Mouse (Mus musculus): ENCODE measurements at regions not wholly inside any gene's neighbourhood (a gene's known extent, or its start where the extent isn't known, plus 50 kb on each side); places are given as distances from the start of the nearest gene placed in this dataset.

DNA sequence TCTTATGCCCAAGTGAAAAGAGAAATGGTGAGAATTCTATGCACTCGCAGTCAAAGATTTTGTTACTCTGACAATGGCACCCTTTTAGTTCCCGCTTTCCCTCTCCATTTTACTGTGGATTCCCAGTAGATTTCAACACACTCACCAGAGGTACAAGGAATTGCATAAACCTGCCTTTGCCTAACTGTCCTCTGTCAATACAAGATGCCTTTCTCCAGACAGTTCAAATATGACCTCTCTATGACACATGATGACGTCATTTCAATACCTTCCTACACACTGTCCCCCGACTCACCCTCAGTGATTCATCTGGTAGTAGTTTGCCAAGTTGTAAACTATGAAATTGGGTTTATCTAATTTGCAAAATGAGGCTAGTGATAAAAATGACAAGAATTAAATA, 143.1 kb upstream of the Ppargc1a start:
- H3K4me3 ChIP-seq (replicated peaks; ENCODE audit: low read length), result no peak overlapping the region
- TF ChIP-seq CTCF (conservative IDR thresholded peaks at IDR 0.05; ENCODE audit: low read length) (no peak), POU5F1 (IDR thresholded peaks at IDR 0.05; ENCODE audit: borderline replicate concordance, low read length) (no peak), NANOG (IDR thresholded peaks at IDR 0.05; ENCODE audit: borderline replicate concordance, low read length) (no peak)
- H3K36me3 ChIP-seq (ENCODE audit: insufficient read depth, low read length), result no peaks in the 10 kb centered on the region
- no peaks in the 10 kb centered on the region for H3K4me1 ChIP-seq (replicated peaks; ENCODE audit: low read depth, low read length)
- peaks cover 20% of the 10 kb centered on the region for H3K9me3 ChIP-seq (ENCODE audit: low read length)
- no peaks in the 10 kb centered on the region for H3K27me3 ChIP-seq (ENCODE audit: insufficient read depth, low read length)

DNA sequence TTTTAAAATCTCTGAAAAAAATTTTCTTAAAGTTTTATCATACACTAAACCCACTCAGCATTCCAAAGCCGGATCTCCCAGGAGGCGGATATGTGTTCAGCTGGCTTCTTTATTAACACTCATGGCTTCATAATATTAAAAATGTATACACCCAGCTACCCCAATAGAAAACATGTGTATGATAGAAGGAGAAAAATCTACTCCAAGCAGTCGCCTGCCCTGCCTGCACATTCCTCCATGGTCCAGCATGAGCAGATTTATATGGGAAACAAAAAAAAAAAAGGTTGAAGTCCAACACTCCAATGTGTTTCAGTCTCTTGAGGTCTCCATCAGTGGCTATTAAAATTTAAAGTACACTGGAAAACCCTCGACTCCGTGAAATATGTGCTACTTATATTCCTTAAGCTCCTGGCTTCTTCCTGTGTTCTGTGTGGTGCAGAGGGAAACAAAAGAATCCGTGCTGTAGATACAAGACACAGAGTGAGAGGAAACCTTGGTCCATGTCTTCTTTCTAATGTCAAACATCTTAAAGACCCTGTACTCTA, 142.0 kb upstream of the Ppargc1a start:
- H3K4me1 ChIP-seq (replicated peaks; ENCODE audit: low read depth, low read length), result no peaks in the 10 kb centered on the region
- H3K36me3 ChIP-seq (ENCODE audit: insufficient read depth, low read length), result no peaks in the 10 kb centered on the region

DNA sequence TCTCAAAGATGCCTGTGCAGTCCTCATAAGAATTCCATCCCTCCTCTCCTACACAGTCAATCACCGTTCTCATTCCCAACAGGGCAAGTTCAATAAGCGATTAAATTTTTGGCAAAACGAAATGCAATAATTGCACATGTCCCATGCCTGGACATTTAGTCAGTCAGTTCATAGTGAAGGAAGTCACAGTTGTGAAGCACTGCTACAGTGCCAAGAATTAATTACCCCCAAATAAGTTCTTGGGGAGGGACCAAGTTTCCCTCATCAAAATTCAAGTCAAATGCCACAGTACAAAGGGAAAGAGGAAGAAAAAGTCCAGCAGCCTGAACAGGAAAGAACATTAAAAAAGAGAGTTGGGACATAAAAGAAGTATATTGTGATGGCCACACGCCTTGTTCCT, 112.4 kb upstream of the Ppargc1a start:
- no peaks in the 10 kb centered on the region for H3K9me3 ChIP-seq (ENCODE audit: low read length)
- H3K4me3 ChIP-seq (replicated peaks; ENCODE audit: low read length), result no peak overlapping the region
- H3K36me3 ChIP-seq (ENCODE audit: insufficient read depth, low read length), result no peaks in the 10 kb centered on the region
- no peaks in the 10 kb centered on the region for H3K4me1 ChIP-seq (replicated peaks; ENCODE audit: low read depth, low read length)
- H3K27me3 ChIP-seq (ENCODE audit: insufficient read depth, low read length), result no peaks in the 10 kb centered on the region
- TF ChIP-seq POU5F1 (IDR thresholded peaks at IDR 0.05; ENCODE audit: borderline replicate concordance, low read length), result no peak
- TF ChIP-seq NANOG (IDR thresholded peaks at IDR 0.05; ENCODE audit: borderline replicate concordance, low read length), result no peak
- TF ChIP-seq CTCF (conservative IDR thresholded peaks at IDR 0.05; ENCODE audit: low read length), result no peak

More for the DNA sequence above, 142.0 kb upstream of the Ppargc1a start:
- Histone ChIP-seq H3K9me3 (ENCODE audit: low read length) (peaks cover 31% of the 10 kb centered on the region), H3K4me3 (replicated peaks; ENCODE audit: low read length) (no peak overlapping the region), H3K27me3 (ENCODE audit: insufficient read depth, low read length) (no peaks in the 10 kb centered on the region)
- TF ChIP-seq NANOG (IDR thresholded peaks at IDR 0.05; ENCODE audit: borderline replicate concordance, low read length) (no peak), CTCF (conservative IDR thresholded peaks at IDR 0.05; ENCODE audit: low read length) (no peak), POU5F1 (IDR thresholded peaks at IDR 0.05; ENCODE audit: borderline replicate concordance, low read length) (no peak)

DNA sequence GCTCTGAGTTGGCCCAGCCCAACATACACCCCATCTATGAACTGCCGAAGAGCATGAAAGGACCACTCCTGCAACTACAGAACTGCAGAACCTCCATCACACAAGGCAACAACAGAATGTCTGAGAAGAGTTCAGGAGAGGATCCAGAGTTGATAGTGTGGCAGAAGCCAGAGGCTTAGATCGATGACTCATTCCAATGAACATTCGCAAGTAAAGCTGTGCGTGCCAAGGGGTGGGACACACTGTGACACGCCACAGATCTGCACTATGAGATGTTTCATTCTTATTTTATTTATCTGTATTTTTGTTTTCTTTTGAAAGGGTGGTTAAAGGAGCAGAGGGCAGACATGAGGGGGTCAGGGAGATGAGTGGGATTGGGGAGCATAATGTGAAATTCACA, 103.7 kb upstream of the Ppargc1a start:
- no peaks in the 10 kb centered on the region for H3K27me3 ChIP-seq (ENCODE audit: insufficient read depth, low read length)
- H3K36me3 ChIP-seq (ENCODE audit: insufficient read depth, low read length), result no peaks in the 10 kb centered on the region
- H3K9me3 ChIP-seq (ENCODE audit: low read length), result no peaks in the 10 kb centered on the region
- no peaks in the 10 kb centered on the region for H3K4me1 ChIP-seq (replicated peaks; ENCODE audit: low read depth, low read length)
- H3K4me3 ChIP-seq (replicated peaks; ENCODE audit: low read length), result no peak overlapping the region
- no peak for TF ChIP-seq CTCF (conservative IDR thresholded peaks at IDR 0.05; ENCODE audit: low read length)
- TF ChIP-seq NANOG (IDR thresholded peaks at IDR 0.05; ENCODE audit: borderline replicate concordance, low read length), result no peak
- TF ChIP-seq POU5F1 (IDR thresholded peaks at IDR 0.05; ENCODE audit: borderline replicate concordance, low read length), result no peak

DNA sequence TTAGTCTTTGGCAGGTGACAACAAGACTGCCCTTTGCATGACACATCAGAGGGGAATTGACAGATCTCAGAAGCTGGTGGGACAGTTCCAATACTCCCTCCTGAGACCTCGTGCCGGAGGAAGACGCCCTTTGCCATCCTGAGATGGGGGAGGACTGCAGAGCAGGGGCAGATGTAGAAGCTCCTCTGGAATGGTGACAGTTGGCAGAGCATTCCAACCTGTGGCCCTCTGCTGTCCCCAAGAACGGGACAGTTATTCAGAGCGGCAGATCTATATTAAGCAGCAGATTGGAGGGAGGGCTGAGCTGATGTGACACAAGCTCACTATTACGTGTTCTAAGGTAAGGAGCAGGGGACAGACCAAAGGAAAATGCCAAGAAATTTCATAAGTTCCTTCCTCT, 97.7 kb upstream of the Ppargc1a start:
- no peak overlapping the region for H3K4me3 ChIP-seq (replicated peaks; ENCODE audit: low read length)
- H3K9me3 ChIP-seq (ENCODE audit: low read length), result no peaks in the 10 kb centered on the region
- no peaks in the 10 kb centered on the region for H3K27me3 ChIP-seq (ENCODE audit: insufficient read depth, low read length)
- TF ChIP-seq CTCF (conservative IDR thresholded peaks at IDR 0.05; ENCODE audit: low read length), result no peak
- no peak for TF ChIP-seq NANOG (IDR thresholded peaks at IDR 0.05; ENCODE audit: borderline replicate concordance, low read length)
- no peak for TF ChIP-seq POU5F1 (IDR thresholded peaks at IDR 0.05; ENCODE audit: borderline replicate concordance, low read length)
- no peaks in the 10 kb centered on the region for H3K36me3 ChIP-seq (ENCODE audit: insufficient read depth, low read length)
- H3K4me1 ChIP-seq (replicated peaks; ENCODE audit: low read depth, low read length), result no peaks in the 10 kb centered on the region

DNA sequence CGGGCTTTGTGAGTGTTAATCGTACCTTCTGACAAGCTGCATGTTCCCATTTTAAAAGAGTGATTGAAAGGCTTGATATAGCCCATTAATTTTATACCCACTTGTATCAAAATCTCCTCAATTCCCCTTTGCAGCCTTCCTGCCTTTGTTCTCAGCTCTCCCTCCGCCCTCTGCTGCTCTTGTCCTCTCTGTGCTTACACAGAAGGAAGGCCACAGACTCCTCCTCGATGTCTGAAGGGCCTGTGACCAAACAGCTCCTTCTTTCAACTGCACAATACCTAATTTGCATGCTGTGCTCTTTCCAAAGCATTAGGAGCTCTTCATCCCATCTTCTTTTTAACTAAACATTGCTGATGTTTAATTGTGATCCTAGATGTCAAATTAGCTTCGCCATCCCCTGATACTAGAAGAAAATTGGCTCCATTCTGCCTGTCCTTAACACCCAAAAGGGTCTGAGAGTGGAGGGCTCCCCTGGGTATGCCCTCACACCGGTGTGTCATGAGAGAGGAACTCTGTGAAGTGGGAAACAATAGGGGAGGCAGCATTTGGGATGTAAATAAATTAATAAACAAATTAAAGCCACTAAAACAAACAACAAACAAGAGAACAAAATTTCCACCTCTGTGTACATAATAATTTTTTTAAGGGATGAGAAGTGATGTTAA, 90.8 kb upstream of the Ppargc1a start:
- H3K4me3 ChIP-seq (replicated peaks; ENCODE audit: low read length), result no peak overlapping the region
- TF ChIP-seq POU5F1 (IDR thresholded peaks at IDR 0.05; ENCODE audit: borderline replicate concordance, low read length) (no peak), CTCF (conservative IDR thresholded peaks at IDR 0.05; ENCODE audit: low read length) (no peak), NANOG (IDR thresholded peaks at IDR 0.05; ENCODE audit: borderline replicate concordance, low read length) (no peak)

DNA sequence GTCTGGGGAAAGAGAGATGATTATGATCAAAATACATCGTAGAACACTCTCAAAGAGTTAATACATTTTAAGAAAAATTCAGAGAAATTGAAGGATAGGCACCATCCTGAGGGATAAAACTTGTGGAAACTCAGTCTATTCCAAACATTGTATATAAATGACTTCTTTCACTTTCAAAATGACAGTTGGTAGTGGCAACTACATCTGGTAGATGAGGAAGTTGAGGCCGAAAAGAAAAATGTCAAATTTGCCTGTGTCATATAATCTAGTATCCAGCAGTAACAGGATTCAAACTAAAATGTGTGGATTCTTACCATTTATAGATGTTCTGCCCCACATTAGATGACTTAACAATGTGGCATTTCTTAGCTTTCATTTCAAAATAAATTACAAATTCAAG, 86.0 kb upstream of the Ppargc1a start:
- no peaks in the 10 kb centered on the region for H3K9me3 ChIP-seq (ENCODE audit: low read length)
- TF ChIP-seq NANOG (IDR thresholded peaks at IDR 0.05; ENCODE audit: borderline replicate concordance, low read length) (no peak), POU5F1 (IDR thresholded peaks at IDR 0.05; ENCODE audit: borderline replicate concordance, low read length) (no peak), CTCF (conservative IDR thresholded peaks at IDR 0.05; ENCODE audit: low read length) (no peak)

More for the DNA sequence above, 90.8 kb upstream of the Ppargc1a start:
- H3K36me3 ChIP-seq (ENCODE audit: insufficient read depth, low read length), result no peaks in the 10 kb centered on the region
- no peaks in the 10 kb centered on the region for H3K9me3 ChIP-seq (ENCODE audit: low read length)
- no peaks in the 10 kb centered on the region for H3K4me1 ChIP-seq (replicated peaks; ENCODE audit: low read depth, low read length)
- no peaks in the 10 kb centered on the region for H3K27me3 ChIP-seq (ENCODE audit: insufficient read depth, low read length)

DNA sequence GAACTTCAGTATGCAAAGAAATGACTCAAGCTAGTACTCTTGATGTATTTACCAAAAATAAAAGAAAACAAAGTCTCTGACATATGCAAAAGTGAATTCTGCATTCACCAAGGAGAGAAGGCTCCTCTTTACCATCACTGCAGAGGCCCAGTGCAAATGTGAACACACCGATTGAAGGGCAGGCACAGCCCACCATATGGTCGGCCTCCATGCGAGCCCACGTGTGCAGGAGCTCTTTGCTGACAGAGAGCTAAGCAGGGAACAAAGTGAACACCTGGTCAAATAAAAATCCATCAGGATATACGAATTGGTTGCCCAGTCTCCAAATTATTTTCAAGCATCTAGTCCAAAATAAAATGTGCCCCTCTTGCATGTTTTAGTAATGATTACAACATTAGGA, 56.9 kb upstream of the Ppargc1a start:
- H3K4me1 ChIP-seq (replicated peaks; ENCODE audit: low read depth, low read length), result no peaks in the 10 kb centered on the region
- H3K36me3 ChIP-seq (ENCODE audit: insufficient read depth, low read length), result no peaks in the 10 kb centered on the region
- no peaks in the 10 kb centered on the region for H3K27me3 ChIP-seq (ENCODE audit: insufficient read depth, low read length)
- H3K9me3 ChIP-seq (ENCODE audit: low read length), result no peaks in the 10 kb centered on the region
- H3K4me3 ChIP-seq (replicated peaks; ENCODE audit: low read length), result no peak overlapping the region
- no peak for TF ChIP-seq POU5F1 (IDR thresholded peaks at IDR 0.05; ENCODE audit: borderline replicate concordance, low read length)
- no peak for TF ChIP-seq CTCF (conservative IDR thresholded peaks at IDR 0.05; ENCODE audit: low read length)
- no peak for TF ChIP-seq NANOG (IDR thresholded peaks at IDR 0.05; ENCODE audit: borderline replicate concordance, low read length)

More for the DNA sequence above, 86.0 kb upstream of the Ppargc1a start:
- Histone ChIP-seq H3K4me1 (replicated peaks; ENCODE audit: low read depth, low read length) (no peaks in the 10 kb centered on the region), H3K36me3 (ENCODE audit: insufficient read depth, low read length) (no peaks in the 10 kb centered on the region), H3K4me3 (replicated peaks; ENCODE audit: low read length) (no peak overlapping the region), H3K27me3 (ENCODE audit: insufficient read depth, low read length) (no peaks in the 10 kb centered on the region)

Data from E14TG2a.4 (cell line).